Mouse (Mus musculus) kidney, adult 2 months (tissue): Measurements from ENCODE around the gene Rassf7. TPM values are rescaled to one million over a fixed set of nuclear protein-coding genes. Genes with fewer than 3 reads are reported as not detected.
A peak's percentile ranks its signal among the peaks of the same experiment; 100 is the strongest.
"Not testable (repeated sequence)": the region's sequence is repeated elsewhere in the genome, so short reads cannot be mapped to it uniquely, and the experiment has no call there.

ENCODE experiments used
- DNase-seq: peaks from one replicate; pipeline ENCODE4 v3.0.0; 2021
- H3K27ac ChIP-seq: fragments of 200-500 bp; 2 replicates; pipeline ENCODE4 v1.5.1; 2012; ENCODE audit warnings: low read depth, low read length, control low read depth, inconsistent platforms; ENCODE audit not compliant: insufficient read depth
- H3K27me3 ChIP-seq: fragments of 200-500 bp; replicated peaks from 2 replicates; pipeline ENCODE4 v1.6.1; 2012; ENCODE audit warnings: mild to moderate bottlenecking, moderate library complexity, low read length, inconsistent platforms; ENCODE audit not compliant: control insufficient read depth, insufficient read depth
- H3K36me3 ChIP-seq: fragments of 200-500 bp; 2 replicates; pipeline ENCODE4 v1.6.1; 2012; ENCODE audit warnings: mild to moderate bottlenecking, moderate library complexity, low read length, inconsistent platforms; ENCODE audit not compliant: control insufficient read depth, insufficient read depth
- H3K4me1 ChIP-seq: fragments of 200-500 bp; 2 replicates; pipeline ENCODE4 v1.6.1; 2011; ENCODE audit warnings: low read length; ENCODE audit not compliant: control insufficient read depth, insufficient read depth
- H3K4me3 ChIP-seq: fragments of 200-500 bp; 2 replicates; pipeline ENCODE4 v1.5.1; 2011; ENCODE audit warnings: mild to moderate bottlenecking, low read depth, low read length, control low read depth; ENCODE audit not compliant: insufficient read depth
- CTCF ChIP-seq: fragments of 200-500 bp; conservative IDR thresholded peaks from 2 replicates; pipeline ENCODE4 v1.5.1; 2011; ENCODE audit warnings: low read depth, mild to moderate bottlenecking, control low read depth, low read length, moderate library complexity, mixed read lengths; ENCODE audit not compliant: insufficient read depth, insufficient read length
- POLR2A ChIP-seq: fragments of 200-500 bp; IDR thresholded peaks from one replicate; pipeline ENCODE4 v1.6.1; 2011; ENCODE audit warnings: low read depth, low read length, control low read depth
- WGBS: fragments of 180-500 bp; shearing (Covaris S2); methylation state at CpG from one replicate; pipeline ENCODE4 v1.1.7; 2018; 5-methylcytosine and 5-hydroxymethylcytosine counted together
- polyA plus RNA-seq: library from polyadenylated mRNA; depleted of rRNA; stranded (reverse); fragments of >200 nt; gene quantifications from 2 replicates; pipeline ENCODE4 v1.2.3, GENCODE M21; 2012

Rassf7 gene
- polyA plus RNA-seq, 1 experiment = 59.1 TPM

DNA sequence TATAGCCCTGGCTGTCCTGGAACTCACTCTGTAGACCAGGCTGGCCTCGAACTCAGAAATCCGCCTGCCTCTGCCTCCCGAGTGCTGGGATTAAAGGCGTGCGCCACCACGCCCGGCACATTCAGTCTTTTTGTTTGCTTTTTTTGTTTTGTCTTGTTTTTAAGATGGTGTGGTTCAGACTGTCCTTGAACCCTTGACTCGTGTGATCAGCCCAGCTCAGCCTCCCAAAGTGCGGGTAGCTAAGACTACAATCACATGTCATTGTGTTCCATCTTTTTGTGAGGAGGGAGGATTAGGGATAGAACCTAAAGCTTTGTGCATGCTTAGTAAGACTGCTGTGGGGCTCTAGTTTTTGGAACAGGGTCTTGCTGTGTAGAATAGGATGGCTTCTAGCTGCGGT, 15.9 kb downstream of the Rassf7 start:
- no peak for DNase-seq
- peaks cover 11% of the 10 kb centered on the region; the same call in 1 of the 2 replicates for H3K4me1 ChIP-seq
- WGBS = 92% methylated on average over 10 of the region's 10 CpGs
- H3K4me3 ChIP-seq = no peak overlapping the region
- no peak overlapping the region for H3K27ac ChIP-seq
- TF ChIP-seq POLR2A = no peak
- no peak for TF ChIP-seq CTCF
- H3K36me3 ChIP-seq = peaks cover 1% of the 10 kb centered on the region
- no peaks in the 10 kb centered on the region for H3K27me3 ChIP-seq

DNA sequence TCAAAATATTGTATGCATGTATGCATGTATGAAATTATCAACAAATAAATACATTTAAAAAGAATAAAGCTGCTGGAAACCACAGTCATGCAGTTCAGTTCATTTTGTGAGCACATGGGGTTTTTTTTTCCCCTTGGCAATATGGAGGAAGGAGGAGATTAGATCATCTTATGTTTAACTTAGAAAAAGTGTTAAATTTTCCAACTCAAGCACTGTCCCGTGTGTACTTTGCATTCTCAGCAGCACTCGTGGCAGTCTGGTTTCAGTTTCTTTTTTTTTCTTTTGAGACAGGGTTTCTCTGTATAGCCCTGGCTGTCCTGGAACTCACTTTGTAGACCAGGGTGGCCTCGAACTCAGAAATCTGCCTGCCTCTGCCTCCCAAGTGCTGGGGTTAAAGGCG, 34.8 kb downstream of the Rassf7 start:
- H3K27ac ChIP-seq, H3K36me3 ChIP-seq, DNase-seq, H3K4me3 ChIP-seq, H3K27me3 ChIP-seq, H3K4me1 ChIP-seq: not testable (repeated sequence)
- WGBS = 77% methylated on average over 4 of the region's 4 CpGs

DNA sequence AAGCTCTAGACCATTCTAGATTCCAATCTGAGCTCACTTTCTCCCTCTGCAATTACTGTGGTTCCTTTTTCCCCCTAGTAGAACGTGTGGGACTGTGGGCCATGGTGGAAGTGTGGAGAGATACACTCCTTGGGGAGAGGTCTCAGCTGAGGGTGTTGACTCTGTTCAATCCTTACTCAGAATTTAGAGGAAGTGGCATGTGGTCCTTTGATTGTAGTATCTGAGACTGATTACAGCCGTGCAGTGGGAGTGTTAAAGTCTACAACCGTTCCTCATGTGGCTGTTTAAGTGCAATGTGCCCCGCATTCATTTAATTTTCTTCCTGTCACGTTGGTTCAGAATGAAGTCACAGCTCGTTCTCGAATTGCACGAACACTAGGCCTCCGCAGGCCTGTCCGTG, 40.5 kb downstream of the Rassf7 start:
- 89% methylated on average over 10 of the region's 10 CpGs for WGBS
- Histone ChIP-seq H3K4me1 (no peaks in the 10 kb centered on the region), H3K27ac (no peak overlapping the region), H3K36me3 (peaks cover 8% of the 10 kb centered on the region), H3K27me3 (no peaks in the 10 kb centered on the region), H3K4me3 (no peak overlapping the region)
- TF ChIP-seq CTCF = no peak
- TF ChIP-seq POLR2A = no peak
- no peak for DNase-seq

DNA sequence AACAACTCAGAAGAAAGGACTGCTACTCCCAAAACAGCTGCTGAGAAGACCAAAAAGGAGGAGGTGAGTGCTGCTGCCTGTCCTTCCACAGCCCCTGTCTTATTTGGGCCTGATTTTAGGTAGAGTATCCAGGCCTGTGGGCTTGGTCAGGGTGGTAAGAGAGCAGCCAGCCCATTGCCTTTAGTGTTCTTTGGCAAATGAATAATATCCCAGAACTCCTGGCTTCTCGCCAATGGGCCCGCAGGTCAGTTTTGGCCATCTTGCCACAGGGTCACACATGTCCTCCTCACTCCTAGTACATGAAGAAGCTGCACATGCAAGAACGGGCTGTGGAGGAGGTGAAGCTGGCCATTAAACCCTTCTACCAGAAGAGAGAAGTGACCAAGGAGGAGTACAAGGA, 45.8 kb downstream of the Rassf7 start:
- no peak for TF ChIP-seq CTCF
- no peak for TF ChIP-seq POLR2A
- 63% methylated on average over 3 of the region's 3 CpGs for WGBS
- peaks cover 1% of the 10 kb centered on the region; the same call in 1 of the 2 replicates for H3K4me1 ChIP-seq
- H3K4me3 ChIP-seq = no peak overlapping the region
- no peaks in the 10 kb centered on the region for H3K27me3 ChIP-seq
- DNase-seq = peak; percentile 23
- peaks cover 9% of the 10 kb centered on the region for H3K36me3 ChIP-seq
- H3K27ac ChIP-seq = no peak overlapping the region

DNA sequence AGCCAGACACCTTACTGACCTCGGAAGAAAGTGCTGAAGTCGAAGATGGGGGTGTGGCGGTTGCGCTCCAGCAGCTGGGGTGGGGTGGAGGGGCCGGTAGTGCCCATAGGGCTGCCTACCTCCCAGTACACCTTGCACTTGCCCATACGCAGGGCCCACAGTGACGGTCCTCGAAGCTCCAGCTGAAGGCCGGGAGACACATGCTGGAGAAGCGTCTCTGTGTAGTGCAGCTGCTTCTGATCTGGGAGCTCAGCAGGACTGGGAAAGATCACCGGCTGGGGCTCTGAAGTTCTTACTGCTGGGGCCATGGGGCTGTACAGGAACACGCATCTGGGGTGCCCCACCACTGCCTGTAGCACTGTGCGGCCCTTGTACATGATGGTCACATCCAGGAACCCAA, 48.0 kb downstream of the Rassf7 start:
- TF ChIP-seq CTCF (no peak), POLR2A (no peak)
- Histone ChIP-seq H3K4me1 (peaks cover 3% of the 10 kb centered on the region; the same call in 1 of the 2 replicates), H3K36me3 (peaks cover 6% of the 10 kb centered on the region; the same call in 1 of the 2 replicates), H3K4me3 (no peak overlapping the region), H3K27ac (no peak overlapping the region), H3K27me3 (no peaks in the 10 kb centered on the region)
- WGBS = 84% methylated on average over 13 of the region's 13 CpGs
- DNase-seq = no peak

DNA sequence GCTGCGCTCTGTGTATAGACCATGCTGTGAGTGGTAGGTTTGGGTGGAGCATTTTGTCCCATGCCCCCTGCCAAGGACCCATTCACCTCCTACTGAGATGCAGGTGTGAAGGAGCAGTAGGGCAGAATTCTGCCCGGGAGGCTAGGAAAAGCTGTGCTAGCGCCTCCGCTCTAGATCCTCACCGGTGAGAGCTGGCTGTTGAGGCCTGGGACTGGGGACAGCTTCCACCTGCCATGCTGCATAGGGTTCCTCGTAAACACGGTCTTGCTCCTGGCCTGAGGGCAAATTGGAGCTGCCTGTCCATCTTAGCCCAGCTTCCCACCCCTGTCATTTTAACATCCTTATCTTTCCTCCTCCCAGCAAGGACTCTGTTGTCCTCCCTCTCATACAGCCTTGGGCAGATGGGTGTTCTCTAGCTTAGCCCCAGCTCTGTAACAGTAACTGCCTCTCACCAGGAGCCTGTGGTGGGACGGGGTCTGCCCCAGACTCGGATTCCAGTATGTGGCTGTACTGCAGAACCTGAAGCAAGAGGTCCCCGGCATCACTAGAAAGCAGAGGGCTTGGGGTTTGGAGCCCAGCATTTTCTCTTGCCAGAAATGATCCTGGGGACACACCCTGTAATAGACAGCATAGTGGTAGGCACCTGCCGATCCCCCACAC, 48.5 kb downstream of the Rassf7 start:
- no peak overlapping the region for H3K4me3 ChIP-seq
- H3K4me1 ChIP-seq = peaks cover 3% of the 10 kb centered on the region; the same call in 1 of the 2 replicates
- no peak overlapping the region for H3K27ac ChIP-seq
- H3K27me3 ChIP-seq = no peaks in the 10 kb centered on the region
- 71% methylated on average over 11 of the region's 11 CpGs for WGBS
- no peak for DNase-seq
- peaks cover 6% of the 10 kb centered on the region; the same call in 1 of the 2 replicates for H3K36me3 ChIP-seq
- TF ChIP-seq POLR2A = no peak
- no peak for TF ChIP-seq CTCF

DNA sequence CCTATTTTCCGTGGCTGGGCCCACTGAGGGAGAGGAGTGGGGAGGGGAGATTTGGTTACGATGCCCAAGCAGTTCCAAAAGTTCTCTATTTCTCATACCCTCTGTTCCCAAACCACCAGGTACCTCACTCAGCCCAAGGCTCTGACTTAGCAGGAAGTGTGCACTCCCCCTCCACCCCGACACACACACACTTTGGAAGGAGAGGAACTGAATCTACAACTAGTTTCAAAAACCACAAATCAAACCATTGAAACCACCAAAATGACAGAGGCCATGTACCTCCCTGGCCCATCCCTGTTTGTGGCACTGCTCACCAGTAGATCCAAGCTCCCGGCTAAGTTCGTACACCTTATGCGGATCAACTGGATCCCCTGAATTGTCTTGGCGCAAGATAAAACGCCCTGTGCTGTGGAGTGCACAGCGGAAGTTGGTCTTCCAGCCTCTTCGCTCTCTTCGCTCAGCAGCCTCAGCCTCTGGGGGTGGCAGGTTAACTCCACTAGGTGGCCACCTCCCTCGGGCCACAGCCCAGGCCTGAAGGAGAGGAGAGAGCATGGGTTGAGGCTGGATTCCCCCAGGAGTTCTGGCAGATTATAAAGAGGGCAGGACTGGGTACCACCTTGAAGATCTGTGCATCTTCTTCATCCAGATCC, 49.2 kb downstream of the Rassf7 start:
- peak; percentile 39 for DNase-seq
- TF ChIP-seq POLR2A (no peak), CTCF (peak; percentile 54)

More for the DNA sequence above, 49.2 kb downstream of the Rassf7 start:
- Histone ChIP-seq H3K27ac (no peak overlapping the region), H3K4me1 (peaks cover 3% of the 10 kb centered on the region; the same call in 1 of the 2 replicates), H3K27me3 (no peaks in the 10 kb centered on the region), H3K36me3 (0 out of 2 replicates have a peak, but pooled peaks cover 3% of the 10 kb centered on the region), H3K4me3 (peak overlapping the region; percentile 13)
- 33% methylated on average over 12 of the region's 12 CpGs for WGBS
